Mouse (Mus musculus) midbrain, embryonic 13.5 days (tissue): ENCODE measurements at regions not wholly inside any gene's neighbourhood (a gene's known extent, or its start where the extent isn't known, plus 50 kb on each side); places are given as distances from the start of the nearest gene placed in this dataset.

Source experiments
- ATAC-seq: fragments of 200-750 bp; cut with Nextera tagmentation; 2 replicates; pipeline ENCODE4 v1.8.0; 2017; ENCODE audit warnings: mild to moderate bottlenecking, moderate TSS enrichment, moderate library complexity
- H3K27ac ChIP-seq: fragments of 300-500 bp; sonication (generic); 2 replicates; pipeline ENCODE4 v1.5.1; 2015; ENCODE audit warnings: inconsistent platforms, mild to moderate bottlenecking, moderate library complexity
- H3K27me3 ChIP-seq: fragments of 300-500 bp; sonication (generic); 2 replicates; pipeline ENCODE4 v1.6.1; 2015; ENCODE audit warnings: mild to moderate bottlenecking, inconsistent platforms
- H3K36me3 ChIP-seq: fragments of 300-500 bp; sonication (generic); 2 replicates; pipeline ENCODE4 v1.6.1; 2015; ENCODE audit warnings: mild to moderate bottlenecking, inconsistent platforms
- H3K4me1 ChIP-seq: fragments of 300-500 bp; sonication (generic); replicated peaks from 2 replicates; pipeline ENCODE4 v1.6.1; 2015; ENCODE audit warnings: inconsistent platforms
- H3K4me2 ChIP-seq: fragments of 300-500 bp; sonication (generic); replicated peaks from 2 replicates; pipeline ENCODE4 v1.6.1; 2015; ENCODE audit warnings: moderate library complexity, mild to moderate bottlenecking, inconsistent platforms
- H3K4me3 ChIP-seq: fragments of 300-500 bp; sonication (generic); replicated peaks from 2 replicates; pipeline ENCODE4 v1.5.1; 2015; ENCODE audit warnings: mild to moderate bottlenecking, inconsistent platforms
- H3K9ac ChIP-seq: fragments of 300-500 bp; sonication (generic); replicated peaks from 2 replicates; pipeline ENCODE4 v1.6.1; 2015; ENCODE audit warnings: mild to moderate bottlenecking, inconsistent platforms
- H3K9me3 ChIP-seq: fragments of 300-500 bp; sonication (generic); 2 replicates; pipeline ENCODE4 v1.6.1; 2016; ENCODE audit warnings: mild to moderate bottlenecking, inconsistent platforms
- WGBS: fragments of 180-500 bp; shearing (Covaris S2); methylation state at CpG from one replicate; pipeline ENCODE4 v1.1.7; 2015; 5-methylcytosine and 5-hydroxymethylcytosine counted together

DNA sequence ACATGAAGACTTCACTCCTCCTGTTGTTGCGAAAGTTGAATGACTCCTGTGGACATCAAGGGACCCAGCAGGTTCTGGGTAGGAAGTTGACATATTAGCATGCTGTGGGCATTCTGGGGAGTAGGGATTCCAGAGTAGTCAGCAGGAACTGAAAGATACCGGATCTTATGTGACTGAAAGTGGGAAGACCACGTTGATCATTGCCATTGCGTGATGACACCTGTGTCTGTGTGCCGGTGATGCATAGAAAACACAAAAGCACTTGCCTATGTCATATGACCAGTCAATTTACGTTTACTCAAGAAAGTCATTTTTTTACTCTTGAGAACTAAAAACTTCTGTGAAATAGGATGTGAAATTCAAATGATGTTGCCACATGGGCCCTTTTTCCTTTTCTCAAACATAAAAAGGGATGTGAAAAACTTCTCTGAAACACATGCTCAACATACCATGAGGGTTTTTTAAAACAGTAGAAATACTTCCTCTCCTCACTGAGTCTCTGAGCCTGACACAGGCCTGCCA lies 176.8 kb upstream of the Ahr start:
- Histone ChIP-seq H3K9ac (no peak overlapping the region), H3K27ac (no peak overlapping the region), H3K9me3 (no peaks in the 10 kb centered on the region), H3K36me3 (no peaks in the 10 kb centered on the region), H3K4me1 (no peaks in the 10 kb centered on the region), H3K4me3 (no peak overlapping the region), H3K4me2 (no peak overlapping the region), H3K27me3 (no peaks in the 10 kb centered on the region)
- 93% methylated on average over 6 of the region's 6 CpGs for WGBS
- ATAC-seq: no peak

DNA sequence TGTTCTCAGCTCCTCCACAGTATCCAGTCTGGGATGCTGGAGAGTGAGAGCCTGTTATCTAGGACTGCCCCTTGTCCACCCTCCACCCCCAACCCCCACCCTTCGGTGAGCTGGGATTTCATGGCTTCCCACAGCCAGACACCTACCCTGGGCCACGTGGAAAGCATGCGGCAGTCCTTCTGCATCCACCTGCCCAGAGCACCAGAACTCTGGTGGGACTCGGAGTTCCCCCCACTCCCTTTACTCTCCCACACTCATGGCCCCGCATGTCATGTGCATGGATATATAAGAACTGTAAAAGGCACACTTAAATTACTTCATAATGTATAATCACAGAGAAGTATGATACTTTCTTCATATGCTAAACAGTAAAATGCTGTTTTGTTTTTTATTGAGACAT lies 175.5 kb upstream of the Ahr start:
- Histone ChIP-seq H3K9ac (no peak overlapping the region), H3K4me2 (no peak overlapping the region), H3K36me3 (no peaks in the 10 kb centered on the region), H3K9me3 (no peaks in the 10 kb centered on the region), H3K4me3 (no peak overlapping the region), H3K27ac (no peak overlapping the region), H3K4me1 (no peaks in the 10 kb centered on the region), H3K27me3 (no peaks in the 10 kb centered on the region)
- no peak for ATAC-seq
- 67% methylated on average over 5 of the region's 5 CpGs for WGBS

DNA sequence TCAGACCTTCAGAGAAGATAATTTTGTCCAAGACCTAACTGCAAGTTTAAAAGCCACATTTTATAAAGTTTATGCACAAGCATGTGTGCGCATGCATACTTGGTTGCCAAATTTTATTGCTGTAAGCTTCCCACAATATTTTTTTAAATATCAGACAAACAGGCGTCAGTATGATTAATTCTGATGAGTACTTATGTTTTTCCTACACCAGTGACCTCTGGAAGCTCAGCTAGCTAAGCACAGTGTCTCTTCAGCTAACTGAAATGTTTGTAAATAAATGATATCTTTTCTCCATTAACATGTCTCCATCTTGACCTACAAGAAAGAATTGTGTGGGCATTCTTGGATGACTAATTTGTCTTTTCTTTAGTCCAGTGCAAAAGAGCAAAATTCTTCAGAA lies 168.6 kb upstream of the Ahr start:
- H3K4me2 ChIP-seq: no peak overlapping the region
- H3K9ac ChIP-seq: no peak overlapping the region
- H3K36me3 ChIP-seq: no peaks in the 10 kb centered on the region
- no peak overlapping the region for H3K4me3 ChIP-seq
- no peak overlapping the region for H3K27ac ChIP-seq
- H3K9me3 ChIP-seq: no peaks in the 10 kb centered on the region
- WGBS: 88% methylated on average over 2 of the region's 2 CpGs
- no peaks in the 10 kb centered on the region for H3K4me1 ChIP-seq
- ATAC-seq: no peak
- no peaks in the 10 kb centered on the region for H3K27me3 ChIP-seq

DNA sequence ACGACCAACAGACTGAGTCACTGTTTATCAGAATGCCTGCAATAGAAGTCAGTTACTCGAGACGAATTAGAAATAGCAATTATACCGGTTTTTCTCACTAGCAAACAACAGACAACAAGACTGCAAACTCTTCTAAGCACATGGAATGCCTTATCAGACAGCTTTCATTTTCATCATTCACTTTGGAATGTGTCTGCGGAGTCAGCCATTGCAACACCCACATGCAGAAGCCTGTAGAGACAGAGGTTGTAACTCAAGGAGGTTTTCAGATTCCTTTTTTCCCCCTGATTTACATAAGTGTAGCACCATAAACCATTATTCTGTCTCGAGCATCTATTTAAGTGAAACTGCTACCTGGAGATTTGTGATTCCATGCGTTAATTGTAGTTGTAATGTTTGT lies 167.8 kb upstream of the Ahr start:
- ATAC-seq: no peak
- no peak overlapping the region for H3K4me2 ChIP-seq
- no peak overlapping the region for H3K4me3 ChIP-seq
- H3K27me3 ChIP-seq: no peaks in the 10 kb centered on the region
- no peak overlapping the region for H3K9ac ChIP-seq
- H3K9me3 ChIP-seq: no peaks in the 10 kb centered on the region
- 86% methylated on average over 7 of the region's 7 CpGs for WGBS
- H3K36me3 ChIP-seq: no peaks in the 10 kb centered on the region
- no peak overlapping the region for H3K27ac ChIP-seq
- H3K4me1 ChIP-seq: no peaks in the 10 kb centered on the region

DNA sequence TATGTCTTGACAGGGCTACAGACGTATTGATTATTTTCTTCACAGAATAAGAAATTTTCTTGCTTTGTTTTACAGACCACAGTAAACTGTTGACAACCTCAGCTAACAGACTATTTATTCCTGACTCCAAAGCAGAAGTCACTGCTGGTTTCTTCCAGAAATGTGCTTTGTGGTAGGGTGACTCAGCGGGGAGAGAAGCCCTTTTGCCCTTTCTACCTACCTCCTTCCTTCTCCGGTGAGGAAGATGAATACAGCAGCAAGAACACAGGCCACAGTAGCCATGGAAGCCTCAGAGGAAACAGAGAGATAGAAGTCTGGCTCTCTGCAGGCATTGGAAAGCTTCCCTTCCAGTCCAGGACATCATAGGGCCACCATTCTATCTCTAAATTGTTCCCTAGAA lies 159.4 kb upstream of the Ahr start:
- 89% methylated on average over 3 of the region's 3 CpGs for WGBS
- no peak overlapping the region for H3K27ac ChIP-seq
- no peak overlapping the region for H3K4me2 ChIP-seq
- no peaks in the 10 kb centered on the region for H3K4me1 ChIP-seq
- H3K36me3 ChIP-seq: no peaks in the 10 kb centered on the region
- no peaks in the 10 kb centered on the region for H3K27me3 ChIP-seq
- no peaks in the 10 kb centered on the region for H3K9me3 ChIP-seq
- no peak overlapping the region for H3K4me3 ChIP-seq
- H3K9ac ChIP-seq: no peak overlapping the region
- no peak for ATAC-seq

DNA sequence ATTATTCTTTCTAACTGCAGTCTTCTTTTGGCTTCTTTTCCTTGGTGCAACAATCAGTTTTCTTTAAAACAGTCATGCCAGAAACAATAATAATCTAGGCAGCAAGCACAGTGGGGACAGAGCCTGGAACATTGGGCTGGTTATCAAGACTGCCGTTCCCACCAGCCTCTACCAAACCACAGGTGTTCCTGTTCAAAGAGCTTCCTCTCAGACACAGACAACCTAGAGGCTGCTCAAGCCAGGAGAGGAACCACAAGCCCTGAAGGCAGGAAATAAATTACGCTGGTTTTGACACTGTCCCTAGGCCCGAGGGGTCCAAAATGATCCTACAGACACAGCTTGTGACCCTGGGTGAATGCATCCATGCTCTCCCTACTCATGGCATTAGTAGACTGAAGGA lies 156.1 kb upstream of the Ahr start:
- Histone ChIP-seq H3K27me3 (no peaks in the 10 kb centered on the region), H3K36me3 (no peaks in the 10 kb centered on the region), H3K4me3 (no peak overlapping the region), H3K27ac (no peak overlapping the region), H3K9me3 (no peaks in the 10 kb centered on the region), H3K4me2 (no peak overlapping the region), H3K4me1 (no peaks in the 10 kb centered on the region), H3K9ac (no peak overlapping the region)
- ATAC-seq: no peak
- WGBS: 91% methylated on average over 3 of the region's 3 CpGs

DNA sequence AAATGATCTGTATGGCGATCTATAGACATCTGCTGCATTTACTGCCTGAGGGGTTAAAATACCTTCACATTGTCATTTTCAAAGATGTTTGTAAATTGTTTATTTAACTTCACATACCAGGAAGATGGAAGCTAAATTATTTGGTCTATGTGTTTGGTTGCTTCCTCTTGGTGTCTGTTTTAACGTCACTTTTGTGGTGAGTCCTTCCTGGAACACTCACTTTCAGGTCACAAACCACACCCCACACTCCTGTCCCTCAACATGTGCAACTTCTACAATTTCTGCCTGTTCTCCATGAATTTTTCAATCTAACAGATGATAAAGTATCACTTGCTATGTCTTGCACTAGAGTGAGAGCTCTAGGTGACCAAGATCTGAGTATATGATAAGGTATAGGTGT lies 151.4 kb upstream of the Ahr start:
- Histone ChIP-seq H3K4me1 (no peaks in the 10 kb centered on the region), H3K27me3 (no peaks in the 10 kb centered on the region), H3K9ac (no peak overlapping the region), H3K36me3 (no peaks in the 10 kb centered on the region), H3K27ac (no peak overlapping the region), H3K9me3 (no peaks in the 10 kb centered on the region), H3K4me3 (no peak overlapping the region), H3K4me2 (no peak overlapping the region)
- 91% methylated on average over 2 of the region's 2 CpGs for WGBS
- no peak for ATAC-seq

DNA sequence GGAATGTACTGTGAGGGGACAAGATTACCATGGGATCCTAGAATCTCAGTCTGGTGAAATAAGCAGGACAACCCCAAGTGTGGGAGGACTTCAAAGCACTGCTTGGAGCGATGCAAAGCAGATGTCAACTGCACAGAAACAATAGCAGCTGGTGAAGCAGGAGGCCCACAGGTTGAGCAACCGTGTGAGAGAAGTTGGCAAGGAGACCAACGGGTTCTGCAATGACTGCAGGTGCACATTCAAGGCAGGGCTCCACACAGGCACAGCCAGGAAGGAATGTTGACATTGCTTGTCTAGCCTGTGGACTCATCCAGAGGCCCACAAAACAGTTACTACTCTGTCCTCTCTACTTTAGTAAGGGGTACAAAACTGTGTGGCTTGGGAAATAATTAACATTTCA lies 150.4 kb upstream of the Ahr start:
- H3K4me2 ChIP-seq: no peak overlapping the region
- no peak overlapping the region for H3K4me3 ChIP-seq
- no peak overlapping the region for H3K27ac ChIP-seq
- H3K4me1 ChIP-seq: no peaks in the 10 kb centered on the region
- no peaks in the 10 kb centered on the region for H3K27me3 ChIP-seq
- H3K36me3 ChIP-seq: no peaks in the 10 kb centered on the region
- H3K9ac ChIP-seq: no peak overlapping the region
- no peak for ATAC-seq
- WGBS: 61% methylated on average over 3 of the region's 3 CpGs
- no peaks in the 10 kb centered on the region for H3K9me3 ChIP-seq

DNA sequence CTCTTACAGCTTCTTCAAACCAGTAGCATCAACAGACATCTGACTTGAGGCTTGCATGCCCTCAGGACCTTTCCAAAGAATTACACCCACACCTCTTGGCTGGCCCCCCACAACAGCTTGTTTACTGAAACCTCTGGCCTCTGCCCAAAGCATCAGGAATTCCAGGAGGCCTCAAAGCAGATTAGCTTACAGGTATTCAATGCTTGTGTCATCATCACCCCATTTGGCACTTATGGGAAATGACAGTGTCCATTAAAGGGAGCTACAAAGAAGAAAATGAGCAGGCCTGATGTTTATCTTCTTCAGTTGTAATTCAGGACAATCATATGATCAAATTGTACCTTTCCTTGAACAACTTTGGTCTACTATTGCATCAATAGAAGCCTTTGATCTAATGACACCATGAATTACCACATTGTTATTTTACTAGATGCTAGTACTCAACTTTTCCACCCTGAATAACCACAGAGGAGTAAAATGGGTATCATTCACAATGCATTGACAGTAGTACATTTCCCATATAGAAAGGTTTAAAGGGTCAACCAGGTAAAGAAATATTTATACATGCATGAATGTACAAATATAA lies 147.1 kb upstream of the Ahr start:
- no peak overlapping the region for H3K4me2 ChIP-seq
- no peak for ATAC-seq
- H3K36me3 ChIP-seq: no peaks in the 10 kb centered on the region
- no peak overlapping the region for H3K27ac ChIP-seq
- no peaks in the 10 kb centered on the region for H3K27me3 ChIP-seq
- H3K9me3 ChIP-seq: no peaks in the 10 kb centered on the region
- H3K4me1 ChIP-seq: no peaks in the 10 kb centered on the region
- H3K4me3 ChIP-seq: no peak overlapping the region
- no peak overlapping the region for H3K9ac ChIP-seq

DNA sequence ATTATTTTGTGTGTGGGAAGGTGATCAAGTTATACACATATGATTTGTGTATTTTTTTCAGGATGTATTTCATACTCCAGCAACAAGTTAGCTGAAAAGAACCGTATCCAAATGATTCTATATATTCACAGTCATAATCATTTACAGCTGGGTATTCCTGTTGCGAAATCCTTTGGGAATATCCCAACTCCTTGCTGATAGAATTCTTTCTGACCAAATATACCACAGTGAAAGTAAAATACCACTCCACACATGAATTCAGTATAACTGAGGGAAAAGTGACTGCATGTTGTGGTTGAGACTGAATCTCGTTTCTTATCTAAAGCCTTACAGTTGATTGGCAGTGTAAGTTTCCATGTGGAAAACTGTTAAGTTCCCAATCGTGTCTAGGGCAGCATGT lies 145.1 kb upstream of the Ahr start:
- H3K9ac ChIP-seq: no peak overlapping the region
- no peaks in the 10 kb centered on the region for H3K27me3 ChIP-seq
- ATAC-seq: no peak
- no peak overlapping the region for H3K4me2 ChIP-seq
- no peaks in the 10 kb centered on the region for H3K9me3 ChIP-seq
- H3K27ac ChIP-seq: no peak overlapping the region
- H3K4me1 ChIP-seq: no peaks in the 10 kb centered on the region
- no peak overlapping the region for H3K4me3 ChIP-seq
- H3K36me3 ChIP-seq: no peaks in the 10 kb centered on the region
- 91% methylated on average over 4 of the region's 4 CpGs for WGBS

DNA sequence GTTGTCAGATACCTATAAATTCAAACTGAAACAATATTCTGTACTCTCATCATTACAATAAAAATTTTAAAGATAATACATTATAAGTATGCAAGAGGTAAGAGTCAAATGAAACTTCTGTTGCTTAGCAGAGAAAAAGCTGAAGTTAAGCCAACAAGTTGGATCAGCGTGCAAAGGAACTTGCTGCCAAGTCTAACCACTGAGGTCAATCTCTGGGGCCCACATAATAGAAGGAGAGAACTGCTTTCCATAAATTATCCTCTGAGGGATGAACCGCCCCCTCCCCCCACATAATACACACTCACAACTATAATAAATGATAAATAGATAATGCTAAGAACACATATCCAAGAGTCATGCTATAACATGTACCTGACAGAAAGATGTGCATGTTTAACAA lies 144.2 kb upstream of the Ahr start:
- H3K9ac ChIP-seq: no peak overlapping the region
- no peaks in the 10 kb centered on the region for H3K9me3 ChIP-seq
- H3K36me3 ChIP-seq: no peaks in the 10 kb centered on the region
- no peaks in the 10 kb centered on the region for H3K27me3 ChIP-seq
- H3K4me1 ChIP-seq: no peaks in the 10 kb centered on the region
- no peak overlapping the region for H3K4me3 ChIP-seq
- WGBS: 74% methylated on average over 2 of the region's 2 CpGs
- ATAC-seq: no peak
- H3K27ac ChIP-seq: no peak overlapping the region
- no peak overlapping the region for H3K4me2 ChIP-seq

DNA sequence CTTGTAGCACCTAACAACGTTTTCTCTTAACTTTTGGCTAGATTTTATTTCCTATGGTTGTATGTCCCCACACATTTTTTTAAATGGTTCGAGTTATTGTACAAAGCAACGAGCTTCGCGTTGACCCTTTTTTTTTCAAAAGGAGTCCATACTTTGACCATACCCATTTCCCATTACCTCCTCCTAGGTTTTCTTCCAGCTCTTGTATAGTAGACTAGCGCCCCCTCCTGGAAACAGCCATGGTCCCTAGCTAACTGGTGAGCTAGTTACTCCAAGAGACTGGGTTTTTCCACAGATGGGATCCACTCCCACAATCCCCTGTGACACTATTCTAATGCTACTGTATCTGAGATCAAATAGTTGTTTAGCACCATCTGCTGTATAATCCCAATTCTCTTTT lies 139.6 kb upstream of the Ahr start:
- H3K4me2 ChIP-seq: no peak overlapping the region
- no peak for ATAC-seq
- no peak overlapping the region for H3K4me3 ChIP-seq
- no peak overlapping the region for H3K9ac ChIP-seq
- no peaks in the 10 kb centered on the region for H3K27me3 ChIP-seq
- no peaks in the 10 kb centered on the region for H3K36me3 ChIP-seq
- no peak overlapping the region for H3K27ac ChIP-seq
- no peaks in the 10 kb centered on the region for H3K9me3 ChIP-seq
- WGBS: 60% methylated on average over 6 of the region's 6 CpGs
- H3K4me1 ChIP-seq: no peaks in the 10 kb centered on the region

DNA sequence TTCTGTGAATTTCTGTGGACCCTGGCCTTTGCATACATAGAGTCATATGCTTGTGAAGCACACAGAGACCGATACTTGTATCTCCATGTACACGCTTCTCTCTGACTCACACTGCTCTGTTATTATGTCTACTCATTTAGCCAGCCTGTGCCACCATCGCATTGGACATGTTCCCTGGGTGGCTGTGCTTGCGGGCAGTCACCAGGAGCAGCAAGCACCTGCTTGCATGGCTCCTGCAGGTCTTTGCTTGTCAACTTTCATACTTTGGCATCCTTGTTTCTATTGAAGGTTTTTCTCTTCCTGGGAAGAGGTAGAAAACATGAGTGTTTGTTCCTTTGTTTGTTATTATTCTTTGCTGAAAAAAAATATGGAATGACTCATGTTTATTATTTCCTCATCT lies 136.1 kb upstream of the Ahr start:
- no peaks in the 10 kb centered on the region for H3K9me3 ChIP-seq
- H3K4me1 ChIP-seq: no peaks in the 10 kb centered on the region
- no peak overlapping the region for H3K4me2 ChIP-seq
- WGBS: 90% methylated on average over 4 of the region's 4 CpGs
- H3K36me3 ChIP-seq: no peaks in the 10 kb centered on the region
- ATAC-seq: no peak
- H3K27ac ChIP-seq: no peak overlapping the region
- H3K4me3 ChIP-seq: no peak overlapping the region
- H3K9ac ChIP-seq: no peak overlapping the region
- no peaks in the 10 kb centered on the region for H3K27me3 ChIP-seq
